Mouse (Mus musculus): Measurements from ENCODE around the gene Ermp1.

The Ermp1 gene

GRCm38 (mm10) chr19:29661974-29662580, 13.9 kb upstream of the Ermp1 start:
- DNase-seq (ENCODE audit: low spot score in 2 of 2), result no peak

- no peak for DNase-seq (ENCODE audit: low spot score in 2 of 2)
These were observed 12.9 kb upstream of the Ermp1 start for GRCm38 (mm10) chr19:29660835-29661764.

- DNase-seq (ENCODE audit: low spot score in 2 of 2), result no peak
These were observed 11.5 kb upstream of the Ermp1 start for GRCm38 (mm10) chr19:29659705-29660104.

GRCm38 (mm10) chr19:29658836-29659235, 10.6 kb upstream of the Ermp1 start:
- DNase-seq (ENCODE audit: low spot score in 2 of 2), result no peak

GRCm38 (mm10) chr19:29657558-29657957, 9.3 kb upstream of the Ermp1 start:
- DNase-seq (ENCODE audit: low spot score in 2 of 2), result no peak

GRCm38 (mm10) chr19:29657033-29657432, 8.8 kb upstream of the Ermp1 start:
- DNase-seq (ENCODE audit: low spot score in 2 of 2), result no peak

- no peak for DNase-seq (ENCODE audit: low spot score in 2 of 2)
These were observed 8.4 kb upstream of the Ermp1 start for GRCm38 (mm10) chr19:29656620-29657019.

- no peak for DNase-seq (ENCODE audit: low spot score in 2 of 2)
These were observed 7.8 kb upstream of the Ermp1 start for GRCm38 (mm10) chr19:29656029-29656428.

- DNase-seq (ENCODE audit: low spot score in 2 of 2), result no peak
These were observed 6.9 kb upstream of the Ermp1 start for GRCm38 (mm10) chr19:29655148-29655547.

- no peak for DNase-seq (ENCODE audit: low spot score in 2 of 2)
These were observed 5.6 kb upstream of the Ermp1 start for GRCm38 (mm10) chr19:29653768-29654265.

- no peak for DNase-seq (ENCODE audit: low spot score in 2 of 2)
These were observed 1.5 kb upstream of the Ermp1 start for GRCm38 (mm10) chr19:29649683-29650082.

- no peak for DNase-seq (ENCODE audit: low spot score in 2 of 2)
These were observed 317 bp upstream of the Ermp1 start for GRCm38 (mm10) chr19:29648550-29648914.

GRCm38 (mm10) chr19:29644747-29645146, 3.5 kb downstream of the Ermp1 start:
- no peak for DNase-seq (ENCODE audit: low spot score in 2 of 2)

- no peak for DNase-seq (ENCODE audit: low spot score in 2 of 2)
These were observed 4.9 kb downstream of the Ermp1 start for GRCm38 (mm10) chr19:29643194-29643922.

- DNase-seq (ENCODE audit: low spot score in 2 of 2), result no peak
These were observed 6.0 kb downstream of the Ermp1 start for GRCm38 (mm10) chr19:29642211-29642610.

- no peak for DNase-seq (ENCODE audit: low spot score in 2 of 2)
These were observed 6.7 kb downstream of the Ermp1 start for GRCm38 (mm10) chr19:29641510-29641909.

- peak in 1 of 2 experiments; percentile 34 for DNase-seq (ENCODE audit: low spot score in 2 of 2)
These were observed 7.2 kb downstream of the Ermp1 start for GRCm38 (mm10) chr19:29641055-29641454.

GRCm38 (mm10) chr19:29612102-29612501, 36.1 kb downstream of the Ermp1 start:
- DNase-seq (ENCODE audit: low spot score in 2 of 2), result no peak

- no peak for DNase-seq (ENCODE audit: low spot score in 2 of 2)
These were observed 37.3 kb downstream of the Ermp1 start for GRCm38 (mm10) chr19:29610907-29611306.

GRCm38 (mm10) chr19:29608212-29608611, 40.0 kb downstream of the Ermp1 start:
- no peak for DNase-seq (ENCODE audit: low spot score in 2 of 2)

GRCm38 (mm10) chr19:29607521-29607920, 40.7 kb downstream of the Ermp1 start:
- no peak for DNase-seq (ENCODE audit: low spot score in 2 of 2)

GRCm38 (mm10) chr19:29604653-29605052, 43.6 kb downstream of the Ermp1 start:
- DNase-seq (ENCODE audit: low spot score in 2 of 2), result no peak

All from urinary bladder, adult 18-20 months (tissue).